Mouse (Mus musculus): ENCODE measurements around the gene Anxa6.

GRCm38 (mm10) chr11:55016758-55017157, 16.5 kb downstream of the Anxa6 start:
- TF ChIP-seq CTCF (IDR thresholded peaks at IDR 0.05; ENCODE audit: low read depth, low read length) (no peak), POLR2A (IDR thresholded peaks at IDR 0.05; ENCODE audit: borderline replicate concordance, low read depth, low read length) (no peak)

Data from bone marrow macrophage, adult 2 months (primary cell).